Mouse (Mus musculus) left cerebral cortex, adult 18-20 months (tissue): ENCODE measurements around the gene Wipf1. TPM values are rescaled to one million over a fixed set of nuclear protein-coding genes. Genes with fewer than 3 reads are reported as not detected.

Source experiments
- DNase-seq, 2 experiments: peaks; one replicate each; pipeline ENCODE4 v3.0.0; 2021 to 2022; ENCODE audit warnings: low spot score in 2 of 2, mixed read lengths in 1 of 2
- total RNA-seq, 2 experiments: library from RNA; stranded (reverse); gene quantifications; 2 replicates each; pipeline ENCODE4 v1.2.3; 2021

The Wipf1 gene
- total RNA-seq, 2 experiments from 2014 or later = 7.9 to 9.4 TPM

GRCm38 (mm10) chr2:73389951-73390350 is 139.6 kb downstream of the Wipf1 start:
- no peak for DNase-seq

GRCm38 (mm10) chr2:73387806-73388205 is 141.7 kb downstream of the Wipf1 start:
- no peak for DNase-seq

GRCm38 (mm10) chr2:73386356-73387046 is 143.0 kb downstream of the Wipf1 start, which contains the start of gene Gpr155:
Gpr155 (minus strand) TSS chr2:73386572.
- DNase-seq = peak; percentile 98 to 99

GRCm38 (mm10) chr2:73385641-73386355 is 143.7 kb downstream of the Wipf1 start:
- no peak for DNase-seq

GRCm38 (mm10) chr2:73385172-73385571 is 144.4 kb downstream of the Wipf1 start:
- DNase-seq = no peak

- DNase-seq = no peak
Observed at GRCm38 (mm10) chr2:73380298-73380975, 149.1 kb downstream of the Wipf1 start.

- no peak for DNase-seq
Observed at GRCm38 (mm10) chr2:73379656-73380055, 149.9 kb downstream of the Wipf1 start.

Other genes starting within 250 kb of the Wipf1 start
- 10 to 100 TPM; 24.8 to 25.7 TPM for gene Scrn3, start 217.1 kb downstream of the Wipf1 start, total RNA-seq
- 10 to 100 TPM; 25.6 to 28.3 TPM for gene Cir1, start 217.0 kb downstream of the Wipf1 start, total RNA-seq
- 10 to 100 TPM; 37.6 to 39.4 TPM for gene Gpr155, start 143.2 kb downstream of the Wipf1 start, total RNA-seq
- under 1 TPM; 0.07 to 0.16 TPM for gene Chrna1, start 50.6 kb upstream of the Wipf1 start, total RNA-seq
- gene Chn1, start 245.6 kb upstream of the Wipf1 start, total RNA-seq = 1,000 to 10,000 TPM; 1,527 to 1,662 TPM